Mouse (Mus musculus) right cerebral cortex, postnatal 36 days (tissue): Measurements from ENCODE around the gene Itgb2l.
A peak's percentile ranks its signal among the peaks of the same experiment; 100 is the strongest.
"Not testable (repeated sequence)": the region's sequence is repeated elsewhere in the genome, so short reads cannot be mapped to it uniquely, and the experiment has no call there.

Experiments
- DNase-seq, 2 experiments: peaks; one replicate each; pipeline ENCODE4 v3.0.0; 2022; ENCODE audit warnings: low spot score in 2 of 2, mixed read lengths in 1 of 2

Itgb2l gene

DNA sequence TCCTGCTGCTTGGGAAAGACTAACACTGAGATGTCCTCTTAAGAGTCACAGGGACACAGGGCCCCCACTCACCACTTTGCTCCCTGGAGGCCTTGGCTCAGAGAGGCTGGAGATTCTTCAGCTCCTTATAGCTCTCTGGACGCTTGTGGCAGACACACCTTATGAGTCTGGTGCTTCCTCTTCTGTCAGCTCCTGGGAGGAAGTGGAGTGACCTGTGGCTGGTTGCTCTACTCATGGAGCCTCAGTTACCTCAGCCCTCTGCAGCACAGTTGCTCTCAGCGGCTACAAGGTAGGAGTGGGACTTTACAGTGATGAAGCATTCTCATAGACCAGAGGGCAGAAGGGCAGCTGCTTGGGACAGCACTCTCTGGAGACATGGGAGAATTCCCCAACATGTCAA lies at the start of gene Itgb2l:
Gene Itgb2l, minus strand, starts transcription at position 152 of the 400 bp plus-strand sequence.
- DNase-seq: no peak

GRCm38 (mm10) chr16:96491530-96491929 lies 48.1 kb upstream of the Itgb2l start:
- no peak for DNase-seq

GRCm38 (mm10) chr16:96488038-96488437 lies 44.6 kb upstream of the Itgb2l start:
- no peak for DNase-seq

GRCm38 (mm10) chr16:96487007-96487684 lies 43.7 kb upstream of the Itgb2l start:
- no peak for DNase-seq

- no peak for DNase-seq
Measured at GRCm38 (mm10) chr16:96481791-96482190, 38.4 kb upstream of the Itgb2l start.

GRCm38 (mm10) chr16:96474185-96474584 lies 30.8 kb upstream of the Itgb2l start:
- DNase-seq: no peak

DNA sequence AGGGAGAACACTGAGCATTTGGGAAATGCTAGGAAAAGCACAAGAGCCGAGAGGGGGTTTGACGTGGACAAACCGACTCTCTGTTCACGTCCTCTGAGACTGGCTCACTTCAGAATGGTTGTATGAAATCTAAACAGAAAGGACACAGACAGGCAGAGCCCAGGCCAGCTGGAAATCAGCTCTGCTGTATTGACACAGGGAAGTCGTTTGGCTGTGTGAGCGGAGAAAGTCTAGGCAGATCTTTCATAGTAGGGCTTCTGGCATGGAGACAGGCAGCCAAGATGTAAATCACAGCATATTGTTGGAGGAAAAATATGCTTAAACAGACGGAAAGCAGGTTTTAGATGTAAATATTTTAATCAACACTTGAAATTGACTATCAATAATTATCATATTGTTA lies 29.4 kb upstream of the Itgb2l start:
- DNase-seq: no peak

DNA sequence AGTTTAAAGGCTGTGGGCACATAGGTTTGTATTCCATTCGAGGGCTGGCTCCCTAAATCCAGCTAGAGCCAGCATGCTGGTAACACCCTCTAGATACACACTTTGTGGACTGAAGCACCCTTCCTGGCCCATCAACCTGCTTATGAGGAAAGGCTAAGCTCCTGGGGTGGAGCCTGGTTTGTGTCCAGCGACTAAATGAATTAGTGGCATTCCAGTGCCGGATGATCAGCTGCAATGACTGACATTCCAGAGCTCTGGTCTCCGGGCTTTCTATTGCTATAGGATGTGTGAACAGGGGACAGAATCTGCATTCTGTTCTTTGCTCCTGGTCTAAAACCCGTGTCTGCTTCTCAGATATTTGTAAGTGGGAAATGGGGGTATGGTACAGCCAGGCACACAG lies 28.9 kb upstream of the Itgb2l start:
- DNase-seq: no peak

DNA sequence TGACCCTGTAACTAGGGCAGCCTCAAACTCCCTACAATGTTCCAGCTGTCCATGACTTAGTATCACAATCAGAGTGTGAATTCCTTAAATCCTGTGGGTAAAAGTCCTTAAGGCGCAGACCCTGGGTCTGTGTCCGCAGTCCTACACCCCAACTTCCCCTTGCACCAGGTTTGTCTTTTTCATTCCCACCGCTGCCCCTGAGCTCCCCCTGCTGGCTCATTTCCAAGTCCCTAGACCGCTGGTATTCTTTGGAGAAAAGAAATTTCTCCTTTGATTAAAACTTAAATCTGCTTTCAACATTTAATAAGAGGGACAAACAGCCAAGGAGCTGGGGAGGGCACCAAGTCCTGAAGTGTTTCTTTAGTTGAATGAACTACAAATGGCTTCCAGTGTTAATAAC lies 26.2 kb upstream of the Itgb2l start:
- DNase-seq: no peak

- DNase-seq: peak; percentile 43 to 57
Measured at GRCm38 (mm10) chr16:96468698-96469097, 25.3 kb upstream of the Itgb2l start.

- DNase-seq: no peak
Measured at GRCm38 (mm10) chr16:96468011-96468410, 24.6 kb upstream of the Itgb2l start.

DNA sequence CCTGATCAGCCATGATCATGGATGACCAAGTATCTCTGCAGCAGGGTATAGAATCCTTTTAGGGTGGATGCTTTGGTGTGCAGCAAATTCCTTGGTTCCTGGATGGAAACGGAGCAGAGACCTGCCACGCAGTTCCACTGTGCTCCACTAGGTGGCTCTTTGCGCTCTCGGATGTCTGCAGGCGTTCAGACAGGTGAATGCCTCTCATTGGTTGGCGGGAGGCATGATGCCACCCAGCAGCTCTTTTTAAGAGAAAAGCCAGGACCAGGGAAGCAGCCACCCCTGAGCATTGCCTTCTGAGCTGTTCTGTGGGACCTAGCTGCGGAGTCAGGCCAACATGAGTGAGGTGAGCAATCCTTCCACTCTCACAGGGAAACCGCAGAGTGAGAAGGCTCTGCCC lies 24.0 kb upstream of the Itgb2l start, which contains the start of gene Pcp4:
Gene Pcp4, plus strand, starts transcription at position 162 of the 400 bp plus-strand sequence.
- DNase-seq: peak; percentile 89 to 90

DNA sequence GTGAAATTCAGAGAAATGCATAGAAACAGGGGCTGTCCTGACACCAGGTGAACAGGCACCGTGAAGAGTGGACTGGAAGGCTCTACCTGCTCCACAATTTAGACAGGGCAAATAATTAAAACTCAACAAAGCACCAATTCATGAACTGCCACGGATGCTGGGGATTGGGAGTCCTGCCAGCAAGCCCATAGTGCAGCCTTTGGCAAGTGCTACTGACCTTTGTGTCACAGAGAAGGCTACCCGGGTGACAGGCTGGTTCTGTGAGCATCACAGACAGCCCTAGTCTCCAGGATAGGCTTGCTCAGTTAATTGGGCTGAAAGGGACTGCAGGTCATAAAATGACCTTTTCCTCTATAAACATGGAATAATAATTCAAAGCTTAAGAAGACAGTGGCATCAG lies 17.4 kb upstream of the Itgb2l start:
- no peak for DNase-seq

GRCm38 (mm10) chr16:96459356-96459755 lies 15.9 kb upstream of the Itgb2l start:
- DNase-seq: no peak

DNA sequence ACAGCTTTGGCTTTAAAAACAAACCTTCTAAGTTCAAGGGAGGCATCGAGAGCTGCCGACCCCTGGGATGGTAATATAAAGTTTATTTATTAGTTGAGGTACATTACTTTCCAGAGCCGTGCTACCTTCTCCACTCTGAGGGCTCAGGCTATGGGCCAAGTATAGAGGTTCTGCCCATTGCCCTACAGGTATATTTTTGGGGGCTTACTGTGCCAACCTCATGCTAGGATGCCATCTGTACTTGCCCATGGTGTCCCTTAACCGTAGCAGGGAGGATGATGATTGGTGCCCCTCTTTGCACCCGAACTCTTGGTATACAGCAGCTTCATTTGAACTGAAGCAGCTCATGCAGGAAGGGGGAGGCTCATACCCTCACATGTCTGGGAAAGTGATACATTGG lies 14.2 kb upstream of the Itgb2l start:
- DNase-seq: no peak

DNA sequence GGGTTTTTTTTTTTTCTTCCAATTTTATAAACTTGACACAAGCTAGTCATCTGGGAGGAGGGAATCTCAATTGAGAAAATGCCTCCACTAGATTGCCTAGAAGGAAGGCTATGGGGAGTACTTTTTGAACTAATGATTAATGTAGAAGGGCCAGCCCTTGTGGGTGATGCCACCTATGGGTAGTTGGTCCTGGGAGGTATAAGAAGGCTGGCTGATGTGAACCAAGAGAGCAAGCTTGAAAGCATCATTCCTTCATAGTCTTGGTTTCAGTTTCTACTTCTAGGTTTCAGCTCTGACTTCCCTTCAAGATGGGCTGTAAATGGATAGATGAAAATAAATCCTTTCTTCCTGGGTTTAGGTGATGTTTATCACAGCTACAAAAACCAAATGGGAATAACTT lies 10.7 kb upstream of the Itgb2l start:
- DNase-seq: no peak

GRCm38 (mm10) chr16:96450871-96451270 lies 7.5 kb upstream of the Itgb2l start:
- DNase-seq: not testable (repeated sequence)

- DNase-seq: no peak
Measured at GRCm38 (mm10) chr16:96441826-96442225, 1.6 kb downstream of the Itgb2l start.

DNA sequence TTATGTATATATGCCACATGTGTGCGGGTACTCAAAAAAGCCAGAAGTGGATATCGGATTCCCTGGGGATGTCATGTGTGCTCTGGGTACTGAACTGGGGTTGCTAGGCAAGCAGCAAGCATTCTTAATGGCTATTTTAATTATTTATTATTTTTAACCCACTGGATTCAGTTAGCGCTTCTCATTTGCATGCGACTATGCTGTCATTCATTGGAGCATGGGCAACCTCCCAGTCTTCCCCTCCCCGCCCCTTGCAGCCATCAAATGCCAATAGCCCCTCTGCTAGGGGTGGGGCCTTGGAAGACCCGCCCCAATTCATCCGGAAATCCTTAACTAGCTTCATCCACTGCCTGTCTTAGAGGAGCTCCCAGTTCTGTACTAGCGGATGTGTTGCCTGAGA lies 2.5 kb downstream of the Itgb2l start:
- no peak for DNase-seq

DNA sequence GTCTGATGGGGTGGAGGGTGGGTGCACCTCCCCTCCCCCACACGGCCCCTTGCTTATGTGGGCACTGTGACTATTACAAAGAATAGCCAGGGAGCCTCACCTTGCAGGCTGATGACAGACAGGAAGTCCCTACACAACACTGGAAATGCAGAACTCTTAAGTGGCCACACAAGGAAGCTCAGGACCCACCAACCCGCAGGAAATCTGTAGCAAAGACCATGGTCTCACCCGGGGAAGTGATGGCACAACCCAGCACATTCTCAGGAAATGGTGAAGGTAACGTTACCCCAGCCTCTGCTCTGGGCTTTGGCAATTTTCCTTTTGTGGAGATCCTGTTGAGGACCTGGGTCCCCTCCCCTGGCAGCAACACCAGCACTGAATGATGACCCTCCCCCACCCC lies 3.7 kb downstream of the Itgb2l start:
- no peak for DNase-seq

- DNase-seq: no peak
Measured at GRCm38 (mm10) chr16:96438946-96439345, 4.5 kb downstream of the Itgb2l start.

DNA sequence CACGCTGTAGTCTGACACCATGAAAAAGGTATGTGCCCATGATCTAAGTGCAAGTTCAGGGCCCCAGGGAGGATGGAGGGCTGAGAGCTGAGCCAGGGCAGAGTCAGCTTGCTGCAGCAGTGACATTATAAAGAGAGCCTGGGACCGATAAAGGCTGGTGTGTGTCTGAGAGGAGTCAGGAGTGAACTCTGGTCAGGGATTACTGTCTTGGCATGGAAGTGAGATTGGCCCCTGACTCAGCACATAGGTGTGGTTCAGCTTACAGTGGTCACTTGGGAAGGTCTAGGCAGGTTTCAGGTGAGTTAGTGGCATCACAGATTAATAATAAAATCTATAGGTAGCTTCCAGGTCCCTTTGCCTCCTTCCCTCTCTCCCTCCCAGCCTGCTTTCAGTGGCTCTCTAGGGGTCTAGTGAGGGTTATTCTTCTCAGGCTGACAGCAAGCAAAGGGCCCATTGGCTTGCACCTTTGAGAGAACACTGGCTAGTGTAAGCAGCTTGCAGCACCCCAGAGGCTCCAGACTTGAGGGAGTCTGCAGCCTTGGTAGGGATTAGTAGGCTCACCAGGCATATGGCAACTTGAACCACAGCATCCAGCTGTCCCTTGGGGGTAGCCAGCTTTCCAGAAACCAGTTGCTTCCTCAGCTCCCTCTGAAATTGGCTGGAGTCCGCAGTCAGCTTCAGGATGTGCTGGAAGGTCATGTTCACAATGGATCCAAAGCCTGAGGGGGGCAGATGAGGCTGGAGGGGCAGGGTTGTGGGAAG lies 9.2 kb downstream of the Itgb2l start:
- no peak for DNase-seq

GRCm38 (mm10) chr16:96433266-96433665 lies 10.2 kb downstream of the Itgb2l start:
- DNase-seq: no peak
